Mouse (Mus musculus): ENCODE measurements at regions not wholly inside any gene's neighbourhood (a gene's known extent, or its start where the extent isn't known, plus 50 kb on each side); places are given as distances from the start of the nearest gene placed in this dataset.

- WGBS = 93% methylated on average over 4 of the region's 4 CpGs
- Histone ChIP-seq H3K9ac (no peak overlapping the region), H3K4me3 (ENCODE audit: low read depth, low read length) (no peak overlapping the region), H3K9me3 (ENCODE audit: low read length) (no peaks in the 10 kb centered on the region), H3K27me3 (ENCODE audit: insufficient read depth, low read length) (no peaks in the 10 kb centered on the region), H3K4me2 (ENCODE audit: low read depth) (no peak overlapping the region), H3K4me1 (ENCODE audit: insufficient read depth) (no peaks in the 10 kb centered on the region), H3K27ac (ENCODE audit: low read depth, low read length) (no peak overlapping the region), H3K36me3 (ENCODE audit: insufficient read depth) (no peaks in the 10 kb centered on the region)
- ATAC-seq (no peak), DNase-seq (no peak)
- TF ChIP-seq CTCF (IDR thresholded peaks at IDR 0.05; ENCODE audit: low read depth) = no peak
These were observed 277.4 kb upstream of the Paip1 start for GRCm38 (mm10) chr13:119150847-119151548.

- WGBS = 80% methylated on average over 4 of the region's 4 CpGs
- DNase-seq = no peak
- TF ChIP-seq CTCF (IDR thresholded peaks at IDR 0.05; ENCODE audit: low read depth) = no peak
- no peak for ATAC-seq
- no peaks in the 10 kb centered on the region for H3K36me3 ChIP-seq (ENCODE audit: insufficient read depth)
- no peak overlapping the region for H3K27ac ChIP-seq (ENCODE audit: low read depth, low read length)
- H3K9ac ChIP-seq = no peak overlapping the region
- no peaks in the 10 kb centered on the region for H3K9me3 ChIP-seq (ENCODE audit: low read length)
- H3K27me3 ChIP-seq (ENCODE audit: insufficient read depth, low read length) = no peaks in the 10 kb centered on the region
- H3K4me3 ChIP-seq (ENCODE audit: low read depth, low read length) = no peak overlapping the region
- no peak overlapping the region for H3K4me2 ChIP-seq (ENCODE audit: low read depth)
- H3K4me1 ChIP-seq (ENCODE audit: insufficient read depth) = no peaks in the 10 kb centered on the region
These were observed 250.6 kb upstream of the Paip1 start for GRCm38 (mm10) chr13:119177753-119178152.

GRCm38 (mm10) chr13:119178212-119178611 lies 250.2 kb upstream of the Paip1 start:
- ATAC-seq (no peak), DNase-seq (no peak)
- H3K9me3 ChIP-seq (ENCODE audit: low read length) = no peaks in the 10 kb centered on the region
- no peak overlapping the region for H3K9ac ChIP-seq
- TF ChIP-seq CTCF (IDR thresholded peaks at IDR 0.05; ENCODE audit: low read depth) = no peak
- 82% methylated on average over 5 of the region's 5 CpGs for WGBS
- no peak overlapping the region for H3K4me2 ChIP-seq (ENCODE audit: low read depth)
- no peaks in the 10 kb centered on the region for H3K36me3 ChIP-seq (ENCODE audit: insufficient read depth)
- H3K27me3 ChIP-seq (ENCODE audit: insufficient read depth, low read length) = no peaks in the 10 kb centered on the region
- no peak overlapping the region for H3K27ac ChIP-seq (ENCODE audit: low read depth, low read length)
- no peaks in the 10 kb centered on the region for H3K4me1 ChIP-seq (ENCODE audit: insufficient read depth)
- no peak overlapping the region for H3K4me3 ChIP-seq (ENCODE audit: low read depth, low read length)

- Histone ChIP-seq H3K36me3 (ENCODE audit: insufficient read depth) (no peaks in the 10 kb centered on the region), H3K9ac (no peak overlapping the region), H3K4me3 (ENCODE audit: low read depth, low read length) (no peak overlapping the region), H3K27me3 (ENCODE audit: insufficient read depth, low read length) (no peaks in the 10 kb centered on the region), H3K27ac (ENCODE audit: low read depth, low read length) (no peak overlapping the region), H3K4me2 (ENCODE audit: low read depth) (no peak overlapping the region), H3K4me1 (ENCODE audit: insufficient read depth) (no peaks in the 10 kb centered on the region), H3K9me3 (ENCODE audit: low read length) (no peaks in the 10 kb centered on the region)
- no peak for DNase-seq
- TF ChIP-seq CTCF (IDR thresholded peaks at IDR 0.05; ENCODE audit: low read depth) = no peak
- 30% methylated on average over 1 of the region's 1 CpGs for WGBS
- no peak for ATAC-seq
These were observed 249.1 kb upstream of the Paip1 start for GRCm38 (mm10) chr13:119179157-119179920.

GRCm38 (mm10) chr13:119184322-119184877 lies 244.0 kb upstream of the Paip1 start:
- 98% methylated on average over 6 of the region's 6 CpGs for WGBS
- H3K27me3 ChIP-seq (ENCODE audit: insufficient read depth, low read length) = no peaks in the 10 kb centered on the region
- no peak overlapping the region for H3K4me2 ChIP-seq (ENCODE audit: low read depth)

GRCm38 (mm10) chr13:119185567-119186143 lies 242.7 kb upstream of the Paip1 start:
- no peak for TF ChIP-seq CTCF (IDR thresholded peaks at IDR 0.05; ENCODE audit: low read depth)
- no peaks in the 10 kb centered on the region for H3K27me3 ChIP-seq (ENCODE audit: insufficient read depth, low read length)
- no peak for ATAC-seq
- no peak overlapping the region for H3K4me2 ChIP-seq (ENCODE audit: low read depth)
- no peaks in the 10 kb centered on the region for H3K36me3 ChIP-seq (ENCODE audit: insufficient read depth)
- no peak overlapping the region for H3K4me3 ChIP-seq (ENCODE audit: low read depth, low read length)
- no peak overlapping the region for H3K9ac ChIP-seq
- H3K27ac ChIP-seq (ENCODE audit: low read depth, low read length) = no peak overlapping the region
- WGBS = 99% methylated on average over 5 of the region's 5 CpGs
- no peaks in the 10 kb centered on the region for H3K9me3 ChIP-seq (ENCODE audit: low read length)
- H3K4me1 ChIP-seq (ENCODE audit: insufficient read depth) = no peaks in the 10 kb centered on the region
- no peak for DNase-seq

More at GRCm38 (mm10) chr13:119184322-119184877, 244.0 kb upstream of the Paip1 start:
- DNase-seq (no peak), ATAC-seq (no peak)
- no peak for TF ChIP-seq CTCF (IDR thresholded peaks at IDR 0.05; ENCODE audit: low read depth)
- no peaks in the 10 kb centered on the region for H3K4me1 ChIP-seq (ENCODE audit: insufficient read depth)
- no peak overlapping the region for H3K9ac ChIP-seq
- H3K9me3 ChIP-seq (ENCODE audit: low read length) = no peaks in the 10 kb centered on the region
- no peak overlapping the region for H3K27ac ChIP-seq (ENCODE audit: low read depth, low read length)
- H3K4me3 ChIP-seq (ENCODE audit: low read depth, low read length) = no peak overlapping the region
- no peaks in the 10 kb centered on the region for H3K36me3 ChIP-seq (ENCODE audit: insufficient read depth)

GRCm38 (mm10) chr13:119231556-119231955 lies 196.8 kb upstream of the Paip1 start:
- 95% methylated on average over 11 of the region's 11 CpGs for WGBS

More at GRCm38 (mm10) chr13:119231556-119231955, 196.8 kb upstream of the Paip1 start:
- no peaks in the 10 kb centered on the region for H3K36me3 ChIP-seq (ENCODE audit: insufficient read depth)
- no peaks in the 10 kb centered on the region for H3K27me3 ChIP-seq (ENCODE audit: insufficient read depth, low read length)
- H3K4me1 ChIP-seq (ENCODE audit: insufficient read depth) = no peaks in the 10 kb centered on the region
- H3K4me2 ChIP-seq (ENCODE audit: low read depth) = no peak overlapping the region
- ATAC-seq (no peak), DNase-seq (no peak)
- H3K9ac ChIP-seq = no peak overlapping the region
- no peaks in the 10 kb centered on the region for H3K9me3 ChIP-seq (ENCODE audit: low read length)
- TF ChIP-seq CTCF (IDR thresholded peaks at IDR 0.05; ENCODE audit: low read depth) = no peak
- no peak overlapping the region for H3K4me3 ChIP-seq (ENCODE audit: low read depth, low read length)
- H3K27ac ChIP-seq (ENCODE audit: low read depth, low read length) = no peak overlapping the region
